25 mouse cellular contexts compared by ENCODE assay signal in genomic region chr1:59894025-59894424, GRCm38 (mm10). TPM values are rescaled to one million over a fixed set of nuclear protein-coding genes. Genes with fewer than 3 reads are reported as not detected.
A peak's percentile ranks its signal among the peaks of the same experiment; 100 is the strongest.
DNase-seq lines count a peak whose midpoint lies in the region; ATAC-seq and TF ChIP-seq lines count a peak whose summit lies in the region.
"Had no signal": no experiment of that assay in that cellular context is flagged by ENCODE, and none has a peak within 500 bp of the region (broad histone marks: within the 10 kb centered on the region; RNA-seq: fewer than 3 reads in every experiment).

No protein-coding gene starts in this region.

- peaks cover 45% of the 10 kb centered on the region for H3K4me1 ChIP-seq in erythroblast, embryonic 14.5 days (ENCODE audit: control insufficient read depth)
- 0 out of 2 replicates have a peak, but pooled peaks cover 2% of the 10 kb centered on the region for H3K4me1 ChIP-seq in intestine, embryonic 16.5 days (ENCODE audit: control insufficient read depth, insufficient read depth, low read length)
- H3K4me1 ChIP-seq in liver, embryonic 14.5 days (replicated peaks; ENCODE audit: control insufficient read depth in 2 of 2, insufficient read depth in 2 of 2, low read length in 1 of 2) = peaks cover 23 to 33% of the 10 kb centered on the region in 2 experiments
- H3K4me1 ChIP-seq in small intestine, adult 2 months (ENCODE audit: control insufficient read depth, insufficient read depth, insufficient read length, low read length) = peaks cover 32% of the 10 kb centered on the region
- H3K4me1 ChIP-seq: forebrain, embryonic 15.5 days; hindbrain, embryonic 15.5 days; midbrain, embryonic 15.5 days; neural tube, embryonic 12.5 days had no signal

- 64% methylated on average over 4 of the region's 4 CpGs for WGBS in intestine, embryonic 16.5 days
- 7% methylated on average over 4 of the region's 4 CpGs for WGBS in liver, embryonic 14.5 days (ENCODE audit: insufficient replicate concordance)
- WGBS in small intestine, adult 2 months = 25% methylated on average over 4 of the region's 4 CpGs

- TF ChIP-seq CTCF in liver, embryonic 14.5 days (IDR thresholded peaks at IDR 0.05; ENCODE audit: low read depth) = no peak
- TF ChIP-seq CTCF in small intestine, adult 2 months (IDR thresholded peaks at IDR 0.05; ENCODE audit: extremely low read depth, insufficient read length, insufficient replicate concordance, low read depth, low read length) = no peak

- no peak for TF ChIP-seq POLR2A in small intestine, adult 2 months (IDR thresholded peaks at IDR 0.05; ENCODE audit: low read depth, low read length)

- no peak overlapping the region for H3K27ac ChIP-seq in intestine, embryonic 16.5 days (ENCODE audit: low read length)
- H3K27ac ChIP-seq in liver, embryonic 14.5 days = peak overlapping the region; percentile 38
- peak overlapping the region; percentile 77 for H3K27ac ChIP-seq in small intestine, adult 2 months (ENCODE audit: insufficient read depth, low read depth, low read length)
- H3K27ac ChIP-seq: forebrain, embryonic 15.5 days; heart, adult 2 months; hindbrain, embryonic 15.5 days; lung, embryonic 15.5 days; midbrain, embryonic 15.5 days; neural tube, embryonic 12.5 days had no signal

- H3K9me3 ChIP-seq in erythroblast, embryonic 14.5 days (ENCODE audit: control insufficient read depth, low read length) = no peaks in the 10 kb centered on the region
- H3K9me3 ChIP-seq in intestine, embryonic 16.5 days (ENCODE audit: control insufficient read depth, low read length) = no peaks in the 10 kb centered on the region
- H3K9me3 ChIP-seq in liver, embryonic 14.5 days (ENCODE audit: control insufficient read depth, low read length) = no peaks in the 10 kb centered on the region
- H3K9me3 ChIP-seq: forebrain, embryonic 15.5 days; hindbrain, embryonic 15.5 days; lung, embryonic 15.5 days; midbrain, embryonic 15.5 days; neural tube, embryonic 12.5 days had no signal

- TF ChIP-seq EP300 in liver, embryonic 14.5 days (IDR thresholded peaks at IDR 0.05; ENCODE audit: low read depth) = peak; percentile 54

- DNase-seq in liver, embryonic 14.5 days (ENCODE audit: low read depth in 3 of 3, low spot score in 3 of 3) = peak in 1 of 3 experiments; percentile 45
- no peak for DNase-seq in testis, postnatal 14 days (ENCODE audit: low spot score)
- no peak for DNase-seq in heart, postnatal 25 days (ENCODE audit: low spot score)
- DNase-seq: adrenal gland, postnatal 25 days; cerebellum, adult 11 months; cerebellum, adult 9-11 months; gastrocnemius, postnatal 10 days; heart, adult 2 months; heart, postnatal 36 days; kidney, adult 11 months; kidney, postnatal 4 days; layer of hippocampus, adult 9-11 months; lung, postnatal 36 days; right cerebral cortex, postnatal 25 days; thymus, adult 2 months had no signal

- H3K4me2 ChIP-seq in intestine, embryonic 16.5 days (ENCODE audit: low read depth, low read length) = no peak overlapping the region
- H3K4me2 ChIP-seq in liver, embryonic 14.5 days (ENCODE audit: low read depth) = peak overlapping the region; percentile 31
- H3K4me2 ChIP-seq: forebrain, embryonic 15.5 days; hindbrain, embryonic 15.5 days; lung, embryonic 15.5 days; midbrain, embryonic 15.5 days; neural tube, embryonic 12.5 days had no signal

- no peaks in the 10 kb centered on the region for H3K27me3 ChIP-seq in erythroblast, embryonic 14.5 days (ENCODE audit: control insufficient read depth)
- no peaks in the 10 kb centered on the region for H3K27me3 ChIP-seq in intestine, embryonic 16.5 days (replicated peaks; ENCODE audit: control insufficient read depth, insufficient read depth, low read length)
- H3K27me3 ChIP-seq in liver, embryonic 14.5 days (ENCODE audit: control insufficient read depth, insufficient read depth, low read length) = no peaks in the 10 kb centered on the region
- H3K27me3 ChIP-seq in small intestine, adult 2 months (ENCODE audit: control insufficient read depth, insufficient read depth, low read length) = no peaks in the 10 kb centered on the region
- H3K27me3 ChIP-seq: forebrain, embryonic 15.5 days; hindbrain, embryonic 15.5 days; lung, embryonic 15.5 days; midbrain, embryonic 15.5 days; neural tube, embryonic 12.5 days had no signal

- H3K4me3 ChIP-seq in erythroblast, embryonic 14.5 days (replicated peaks) = peak overlapping the region; percentile 4
- H3K4me3 ChIP-seq in intestine, embryonic 16.5 days (ENCODE audit: low read length) = no peak overlapping the region
- no peak overlapping the region for H3K4me3 ChIP-seq in liver, embryonic 14.5 days (ENCODE audit: insufficient read depth in 1 of 2, low read depth in 2 of 2, low read length in 2 of 2)
- H3K4me3 ChIP-seq in small intestine, adult 2 months (ENCODE audit: low read depth, low read length) = no peak overlapping the region
- H3K4me3 ChIP-seq: forebrain, embryonic 15.5 days; heart, adult 2 months; hindbrain, embryonic 15.5 days; lung, embryonic 15.5 days; midbrain, embryonic 15.5 days; neural tube, embryonic 12.5 days had no signal

- no peaks in the 10 kb centered on the region for H3K36me3 ChIP-seq in erythroblast, embryonic 14.5 days (ENCODE audit: control insufficient read depth)
- no peaks in the 10 kb centered on the region for H3K36me3 ChIP-seq in intestine, embryonic 16.5 days (ENCODE audit: control insufficient read depth, insufficient read depth, low read length)
- no peaks in the 10 kb centered on the region for H3K36me3 ChIP-seq in liver, embryonic 14.5 days (replicated peaks; ENCODE audit: control insufficient read depth, insufficient read depth, low read depth)
- no peaks in the 10 kb centered on the region for H3K36me3 ChIP-seq in small intestine, adult 2 months (ENCODE audit: control insufficient read depth, insufficient read depth, low read length)
- H3K36me3 ChIP-seq: forebrain, embryonic 15.5 days; hindbrain, embryonic 15.5 days; lung, embryonic 15.5 days; midbrain, embryonic 15.5 days; neural tube, embryonic 12.5 days had no signal

- ATAC-seq in erythroblast, adult 5-6 weeks (replicated peaks; ENCODE audit: low FRiP score, poor library complexity, severe bottlenecking) = no peak
- ATAC-seq in intestine, embryonic 16.5 days = peak; percentile 47
- ATAC-seq in liver, embryonic 14.5 days (ENCODE audit: insufficient read depth) = peak; percentile 86
- ATAC-seq in inflammation-experienced regulatory T-cells, adult 6 months = no peak
- ATAC-seq: forebrain, embryonic 15.5 days; midbrain, embryonic 15.5 days had no signal

- intact Hi-C loops in heart, postnatal 25 days (cut with DNase I) = no loop called here

- no peak overlapping the region for H3K9ac ChIP-seq in intestine, embryonic 16.5 days (ENCODE audit: low read depth, low read length)
- peak overlapping the region; percentile 12 for H3K9ac ChIP-seq in liver, embryonic 14.5 days (replicated peaks)
- H3K9ac ChIP-seq: forebrain, embryonic 15.5 days; hindbrain, embryonic 15.5 days; lung, embryonic 15.5 days; midbrain, embryonic 15.5 days; neural tube, embryonic 12.5 days had no signal

RNA-seq across cellular contexts. Expression of gene Fam117b, which starts 18.8 kb away (rescaled TPM):
- polyA plus RNA-seq in erythroblast, embryonic 14.5 days (2012) = 0.13 and 0.19 TPM in 2 replicates
- 7.3 and 9.4 TPM in 2 replicates for total RNA-seq in erythroblast, adult 5-6 weeks (2015; ENCODE audit: low replicate concordance)
- total RNA-seq in erythroblast, adult 5-6 weeks (2017; ENCODE audit: low replicate concordance) = 7.8 and 8.9 TPM in 2 replicates
- 2.9 TPM in 2 replicates for polyA plus RNA-seq in intestine, embryonic 16.5 days (2015; fragmentation: Nextera tagmentation; extraction: Ambion mirVana)
- polyA plus RNA-seq in liver, embryonic 14.5 days (2012; rRNA removed) = 2.0 and 2.8 TPM in 2 replicates
- polyA plus RNA-seq in liver, embryonic 14.5 days (2014; fragmentation: Nextera tagmentation; extraction: Ambion mirVana) = 2.6 and 3.0 TPM in 2 replicates
- polyA plus RNA-seq in small intestine, adult 2 months (2012; rRNA removed) = 4.7 and 13.0 TPM in 2 replicates
- polyA plus RNA-seq in inflammation-experienced regulatory T-cells, adult 6 months (2017; shearing (Covaris generic)) = 10 to 100 TPM; 14.7 to 26.3 (median 15.4) TPM
- 10 to 100 TPM; 11.2 to 17.4 TPM for total RNA-seq in heart, postnatal 25 days (2021)

Comparison
In these comparisons a context has a peak if more than half of its experiments do, and no peak if none do; other contexts are left out.
1. ATAC-seq: peak in intestine, embryonic 16.5 days (single experiment) and liver, embryonic 14.5 days (single experiment); none in erythroblast, adult 5-6 weeks (single experiment) and inflammation-experienced regulatory T-cells, adult 6 months (single experiment).